Mouse (Mus musculus) CH12.LX (cell line): ENCODE measurements at regions not wholly inside any gene's neighbourhood (a gene's known extent, or its start where the extent isn't known, plus 50 kb on each side); places are given as distances from the start of the nearest gene placed in this dataset.

Experiments
- DNase-seq: peaks from one replicate; pipeline ENCODE4 v3.0.0-alpha.2; 2013; ENCODE audit errors: extremely low read depth
- H3K27ac ChIP-seq: 2 replicates; pipeline ENCODE4 v1.5.1; 2012; ENCODE audit warnings: low read depth, mild to moderate bottlenecking, control low read depth, moderate library complexity; ENCODE audit not compliant: insufficient read depth
- H3K27me3 ChIP-seq: replicated peaks from 2 replicates; pipeline ENCODE3; 2012; ENCODE audit warnings: inconsistent platforms
- H3K36me3 ChIP-seq, 2 experiments: replicated peaks in 1 of 2; 2 replicates each; pipeline versions ENCODE3 to v1.6.1; 2012; ENCODE audit warnings: inconsistent platforms in 1 of 2, low read length in 1 of 2, mild to moderate bottlenecking in 1 of 2, mixed read lengths in 1 of 2, moderate library complexity in 1 of 2; ENCODE audit not compliant: control insufficient read depth in 1 of 2, insufficient read depth in 1 of 2
- H3K4me1 ChIP-seq, 2 experiments: 2 replicates each; pipeline ENCODE4 v1.6.1; 2012; ENCODE audit warnings: inconsistent platforms in 1 of 2, moderate library complexity in 1 of 2; ENCODE audit not compliant: insufficient read depth in 2 of 2, control insufficient read depth in 1 of 2
- H3K4me2 ChIP-seq: 2 replicates; pipeline ENCODE4 v1.6.1; 2012; ENCODE audit warnings: low read depth, mild to moderate bottlenecking, control low read depth; ENCODE audit not compliant: poor library complexity, insufficient read depth, severe bottlenecking
- H3K4me3 ChIP-seq, 3 experiments: fragments of 150-350 bp in 1 of 3; sonication (generic) in 1 of 3; replicated peaks in 1 of 3; 2 replicates each; pipeline versions ENCODE3 to v1.5.1; 2011 to 2012; ENCODE audit warnings: low read depth in 2 of 3, low read length in 2 of 3, mild to moderate bottlenecking in 2 of 3, moderate library complexity in 2 of 3, control low read depth in 1 of 3, improper control_type of control experiment in 1 of 3, inconsistent platforms in 1 of 3, mixed read lengths in 1 of 3; ENCODE audit not compliant: poor library complexity in 1 of 3
- H3K79me2 ChIP-seq: replicated peaks from 2 replicates; pipeline ENCODE4 v1.6.1; 2012; ENCODE audit warnings: mild to moderate bottlenecking, moderate library complexity; ENCODE audit not compliant: control insufficient read depth, poor library complexity, insufficient read depth, severe bottlenecking; ENCODE audit errors: extremely low read depth
- H3K9ac ChIP-seq: 2 replicates; pipeline ENCODE4 v1.6.1; 2012; ENCODE audit warnings: low read depth, mild to moderate bottlenecking, control low read depth, moderate library complexity; ENCODE audit not compliant: insufficient read depth
- H3K9me3 ChIP-seq: replicated peaks from 2 replicates; pipeline ENCODE3; 2012; ENCODE audit warnings: low read length, inconsistent platforms, mixed read lengths
- BHLHE40 ChIP-seq: IDR thresholded peaks from 2 replicates; pipeline ENCODE4 v1.6.1; 2011; ENCODE audit warnings: mild to moderate bottlenecking, low read depth, low read length, improper control_type of control experiment
- CHD1 ChIP-seq: IDR thresholded peaks from 2 replicates; pipeline ENCODE4 v1.6.1; 2012; ENCODE audit warnings: low read depth, low read length, improper control_type of control experiment, inconsistent platforms
- EP300 ChIP-seq: IDR thresholded peaks from 2 replicates; pipeline ENCODE4 v1.6.1; 2011; ENCODE audit warnings: low read length, improper control_type of control experiment
- ETS1 ChIP-seq: conservative IDR thresholded peaks from 2 replicates; pipeline ENCODE4 v1.6.1; 2012; ENCODE audit warnings: low read depth, mild to moderate bottlenecking, inconsistent platforms, low read length, improper control_type of control experiment, moderate library complexity
- GABPA ChIP-seq: IDR thresholded peaks from 2 replicates; pipeline ENCODE4 v1.6.1; 2012; ENCODE audit warnings: low read depth, low read length, improper control_type of control experiment, inconsistent platforms; ENCODE audit not compliant: insufficient replicate concordance
- JUN ChIP-seq: IDR thresholded peaks from 2 replicates; pipeline ENCODE4 v1.6.1; 2011; ENCODE audit warnings: low read depth, mild to moderate bottlenecking, low read length, improper control_type of control experiment, moderate library complexity; ENCODE audit not compliant: insufficient read depth
- JUND ChIP-seq: conservative IDR thresholded peaks from 2 replicates; pipeline ENCODE4 v1.6.1; 2011; ENCODE audit warnings: low read depth, low read length, improper control_type of control experiment
- MAFK ChIP-seq: IDR thresholded peaks from 2 replicates; pipeline ENCODE4 v1.6.1; 2011; ENCODE audit warnings: low read length, improper control_type of control experiment; ENCODE audit not compliant: insufficient replicate concordance
- MAX ChIP-seq: IDR thresholded peaks from 2 replicates; pipeline ENCODE4 v1.6.1; 2011; ENCODE audit warnings: low read length, improper control_type of control experiment
- MEF2A ChIP-seq: IDR thresholded peaks from 2 replicates; pipeline ENCODE4 v1.6.1; 2014; ENCODE audit warnings: low read depth, mild to moderate bottlenecking, inconsistent platforms, low read length, improper control_type of control experiment, borderline replicate concordance
- MXI1 ChIP-seq: IDR thresholded peaks from 2 replicates; pipeline ENCODE4 v1.6.1; 2011; ENCODE audit warnings: mild to moderate bottlenecking, low read depth, low read length, improper control_type of control experiment
- MYC ChIP-seq: IDR thresholded peaks from 2 replicates; pipeline ENCODE4 v1.6.1; 2011; ENCODE audit warnings: low read depth, mild to moderate bottlenecking, improper control_type of control experiment, low read length
- NRF1 ChIP-seq: IDR thresholded peaks from 2 replicates; pipeline ENCODE4 v1.6.1; 2014; ENCODE audit warnings: low read depth, mild to moderate bottlenecking, inconsistent platforms, low read length, improper control_type of control experiment, moderate library complexity
- POLR2A ChIP-seq: IDR thresholded peaks from 2 replicates; pipeline ENCODE4 v1.6.1; 2011; ENCODE audit warnings: low read depth, mild to moderate bottlenecking, improper control_type of control experiment, low read length
- RCOR1 ChIP-seq: conservative IDR thresholded peaks from 2 replicates; pipeline ENCODE4 v1.6.1; 2012; ENCODE audit warnings: low read depth, mild to moderate bottlenecking, inconsistent platforms, low read length, improper control_type of control experiment
- TBP ChIP-seq: conservative IDR thresholded peaks from 2 replicates; pipeline ENCODE4 v1.6.1; 2011; ENCODE audit warnings: low read depth, low read length, improper control_type of control experiment
- TCF12 ChIP-seq: IDR thresholded peaks from 2 replicates; pipeline ENCODE4 v1.6.1; 2014; ENCODE audit warnings: low read depth, mild to moderate bottlenecking, inconsistent platforms, low read length, improper control_type of control experiment
- UBTF ChIP-seq: IDR thresholded peaks from 2 replicates; pipeline ENCODE4 v1.6.1; 2012; ENCODE audit warnings: low read depth, mild to moderate bottlenecking, inconsistent platforms, low read length, improper control_type of control experiment, moderate library complexity
- USF1 ChIP-seq: IDR thresholded peaks from 2 replicates; pipeline ENCODE4 v1.6.1; 2014; ENCODE audit warnings: low read depth, mild to moderate bottlenecking, inconsistent platforms, low read length, improper control_type of control experiment
- ZKSCAN1 ChIP-seq: IDR thresholded peaks from 2 replicates; pipeline ENCODE4 v1.6.1; 2012; ENCODE audit warnings: low read depth, inconsistent platforms, low read length, improper control_type of control experiment, borderline replicate concordance
- ZMIZ1 ChIP-seq: IDR thresholded peaks from 2 replicates; pipeline ENCODE4 v1.6.1; 2012; ENCODE audit warnings: low read depth, mild to moderate bottlenecking, inconsistent platforms, low read length, improper control_type of control experiment
- ZNF384 ChIP-seq: IDR thresholded peaks from 2 replicates; pipeline ENCODE4 v1.6.1; 2012; ENCODE audit warnings: low read depth, low read length, improper control_type of control experiment, inconsistent platforms
- dilution Hi-C: fragments of 300-500 bp; cut with MboI; formaldehyde crosslinking; loops from 2 replicates; pipeline ENCODE4 v1.14.3; 2020; ENCODE audit warnings: low sequenced_read_pairs; ENCODE audit not compliant: extremely low pct_unique_long_range_greater_than_20kb, extremely low pct_ligation_motif_present
- in situ Hi-C: fragments of 300-500 bp; cut with MboI; formaldehyde crosslinking; loops from 3 replicates; pipeline ENCODE4 v1.14.3; 2019; ENCODE audit warnings: low sequenced_read_pairs, low pct_ligation_motif_present, low pct_unique_long_range_greater_than_20kb, mixed read lengths

DNA sequence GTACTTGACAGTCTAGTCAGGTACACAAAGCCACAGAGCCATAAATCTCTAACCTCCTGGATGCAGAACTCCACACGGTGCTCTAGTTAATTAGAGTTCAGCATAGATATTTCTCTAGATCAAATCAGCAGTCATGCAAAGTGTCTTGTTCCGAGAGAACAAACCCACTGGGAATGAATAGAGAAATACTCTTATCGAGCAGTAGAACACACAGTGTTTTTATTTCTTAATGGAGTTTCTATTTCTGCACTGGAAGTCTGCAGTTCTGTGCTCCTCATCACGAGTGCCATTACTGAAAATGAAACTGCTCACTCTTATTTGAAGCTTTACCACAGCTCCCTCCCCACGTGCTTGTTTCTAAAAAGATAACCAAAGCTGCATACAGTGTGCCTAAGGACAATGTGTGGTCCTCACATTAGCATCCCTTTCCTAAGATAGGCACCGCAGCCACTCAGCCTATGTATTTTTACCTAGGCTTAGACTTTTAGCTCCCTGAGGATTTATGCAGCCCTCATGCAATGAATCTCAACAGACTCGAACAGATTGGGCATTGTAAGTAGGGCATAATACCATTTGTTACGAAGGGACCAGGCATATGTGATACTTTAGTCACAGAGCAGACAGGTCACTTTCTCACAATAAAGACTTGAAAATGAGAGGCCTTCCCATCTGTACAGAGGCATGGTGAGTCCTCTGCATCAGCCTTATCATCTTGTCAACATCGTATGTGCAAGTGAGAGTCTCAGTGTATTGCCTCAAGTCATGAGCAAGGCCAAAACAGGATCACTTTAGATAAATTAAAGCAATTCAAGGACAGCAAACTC lies 301.5 kb downstream of the Arl4a start (continued):
- TF ChIP-seq EP300: peak; percentile 73
- TF ChIP-seq POLR2A: no peak
- TF ChIP-seq, all 38 proteins: peak for 13

DNA sequence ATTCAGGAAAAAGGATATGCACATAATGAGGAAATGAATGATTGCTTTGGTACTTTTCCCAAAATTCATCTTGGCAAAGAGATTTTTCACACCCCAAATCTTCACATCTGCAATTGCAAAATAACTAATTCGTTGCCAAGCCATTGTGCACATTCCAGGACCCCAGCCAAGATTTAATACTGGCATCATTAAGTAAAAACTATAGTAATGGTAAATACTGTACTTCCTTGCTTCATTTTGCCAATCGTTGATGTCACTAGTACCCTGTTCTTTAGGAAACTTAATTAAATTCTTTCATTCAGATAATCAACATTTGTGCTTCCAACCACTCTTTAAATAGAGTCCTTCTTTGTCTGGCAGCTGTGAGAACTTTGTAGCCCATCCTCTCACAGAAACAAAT lies 303.6 kb downstream of the Arl4a start:
- TF ChIP-seq CHD1: no peak
- TF ChIP-seq ZMIZ1: no peak
- TF ChIP-seq MYC: no peak
- TF ChIP-seq ZNF384: no peak
- no peak for TF ChIP-seq USF1
- TF ChIP-seq MEF2A: no peak
- no peak for TF ChIP-seq MAX
- TF ChIP-seq UBTF: no peak
- TF ChIP-seq BHLHE40: no peak
- TF ChIP-seq MAFK: no peak
- no peak for TF ChIP-seq GABPA
- no peak for TF ChIP-seq TCF12
- TF ChIP-seq TBP: no peak
- no peak for TF ChIP-seq ZKSCAN1
- TF ChIP-seq JUN: no peak
- TF ChIP-seq ETS1: no peak
- TF ChIP-seq NRF1: no peak
- TF ChIP-seq JUND: no peak
- no peak for TF ChIP-seq RCOR1
- TF ChIP-seq MXI1: no peak
- H3K27me3 ChIP-seq: no peaks in the 10 kb centered on the region
- dilution Hi-C loops: no loop called here
- H3K4me3 ChIP-seq: no peak overlapping the region
- no peak for DNase-seq
- H3K4me2 ChIP-seq: no peak overlapping the region
- in situ Hi-C loops: no loop called here
- H3K9me3 ChIP-seq: no peaks in the 10 kb centered on the region
- no peaks in the 10 kb centered on the region for H3K36me3 ChIP-seq
- H3K79me2 ChIP-seq: no peaks in the 10 kb centered on the region
- H3K9ac ChIP-seq: no peak overlapping the region
- H3K4me1 ChIP-seq: peaks cover 5 to 15% of the 10 kb centered on the region in 2 experiments; a peak in 3 of 4 replicates
- H3K27ac ChIP-seq: no peak overlapping the region
